Mouse (Mus musculus): ENCODE results near the gene Olfr1506. TPM values are rescaled to one million over a fixed set of nuclear protein-coding genes. Genes with fewer than 3 reads are reported as not detected.
"Not testable (repeated sequence)": the region's sequence is repeated elsewhere in the genome, so short reads cannot be mapped to it uniquely, and the experiment has no call there.

Olfr1506 gene
- polyA plus RNA-seq (2016; fragmentation: Nextera tagmentation; extraction: Ambion mirVana): not detected in 2 replicates

DNA sequence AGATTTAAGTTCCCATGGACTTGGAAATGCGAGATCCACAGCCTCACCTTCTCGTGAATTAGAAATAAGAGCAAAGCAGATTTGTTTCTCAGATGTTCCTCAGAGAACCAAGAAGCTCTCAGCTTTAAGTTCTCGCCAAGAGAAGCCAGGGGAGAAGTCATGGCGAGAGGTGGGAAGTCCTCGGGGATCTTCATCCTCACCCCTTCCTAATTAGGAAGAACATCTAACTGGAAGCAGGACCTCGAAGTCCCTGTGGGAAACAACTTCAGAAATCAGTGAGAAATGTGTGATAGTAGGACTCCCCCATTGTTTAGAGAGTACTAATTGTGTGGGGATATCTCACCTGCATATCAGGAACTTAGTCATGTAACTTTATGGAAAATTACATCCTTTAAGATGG lies at the start of gene Olfr1506:
Gene Olfr1506 (minus strand): TSS at position 101 of the 400 bp plus-strand sequence.
- not testable (repeated sequence) for DNase-seq (ENCODE audit: low spot score); H3K27me3 ChIP-seq (ENCODE audit: low read depth, poor library complexity, severe bottlenecking); H3K36me3 ChIP-seq; H3K27ac ChIP-seq (replicated peaks); H3K4me3 ChIP-seq; H3K9me3 ChIP-seq (replicated peaks); H3K4me1 ChIP-seq
- no CpG with 5 or more reads among the region's 6 CpGs for WGBS

DNA sequence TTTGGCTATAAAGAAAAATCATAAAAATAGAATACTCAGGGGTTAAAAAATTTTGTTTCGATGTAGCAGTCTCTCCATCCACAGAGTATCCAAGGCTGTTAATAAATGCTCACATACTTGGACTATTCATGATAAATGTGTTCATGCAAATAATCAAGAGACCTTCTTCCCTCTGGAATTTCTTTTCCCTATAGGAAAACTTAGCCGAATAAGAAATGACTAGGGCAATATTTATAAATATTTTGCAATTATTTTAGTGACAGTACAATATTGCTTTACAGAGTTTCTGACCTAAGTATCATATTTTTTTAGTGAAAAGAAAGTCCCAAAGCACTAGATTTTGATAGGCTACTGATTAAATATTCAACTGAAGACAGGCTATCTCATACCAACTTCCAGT lies 46.6 kb upstream of the Olfr1506 start, which contains the start of gene Olfr1271:
Gene Olfr1271 (minus strand): TSS at position 101 of the 400 bp plus-strand sequence.
- no peak for DNase-seq (ENCODE audit: low spot score)
- Histone ChIP-seq H3K27me3 (ENCODE audit: low read depth, poor library complexity, severe bottlenecking) (no peaks in the 10 kb centered on the region), H3K36me3 (no peaks in the 10 kb centered on the region), H3K4me1 (no peaks in the 10 kb centered on the region), H3K9me3 (replicated peaks) (no peaks in the 10 kb centered on the region), H3K4me3 (no peak within 1 kb of the TSS), H3K27ac (replicated peaks) (no peak within 1 kb of the TSS)
- WGBS: 90% methylated on average over 2 of the region's 2 CpGs

DNA sequence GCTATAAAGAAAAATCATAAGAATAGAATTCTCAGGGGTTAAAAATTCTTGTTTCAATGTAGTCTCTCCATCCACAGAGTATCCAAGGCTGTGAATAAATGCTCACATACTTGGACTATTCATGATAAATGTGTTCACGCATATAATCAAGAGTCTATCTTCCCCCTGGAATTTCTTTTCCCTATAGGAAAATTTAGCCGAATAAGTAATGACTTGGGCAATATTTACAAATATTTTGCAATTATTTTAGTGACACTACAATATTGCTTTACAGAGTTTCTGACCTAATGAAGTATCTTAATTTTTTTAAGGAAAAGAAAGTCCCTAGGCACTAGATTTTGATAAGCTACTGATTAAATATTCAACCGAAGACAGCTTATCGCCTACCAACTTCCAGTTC lies 33.2 kb upstream of the Olfr1506 start, which contains the start of gene Olfr142:
Gene Olfr142 (minus strand): TSS at position 101 of the 400 bp plus-strand sequence.
- H3K27me3 ChIP-seq (ENCODE audit: low read depth, poor library complexity, severe bottlenecking): no peaks in the 10 kb centered on the region
- DNase-seq (ENCODE audit: low spot score): no peak
- no peak within 1 kb of the TSS for H3K4me3 ChIP-seq
- no peaks in the 10 kb centered on the region for H3K4me1 ChIP-seq
- 93% methylated on average over 4 of the region's 4 CpGs for WGBS
- H3K27ac ChIP-seq (replicated peaks): no peak within 1 kb of the TSS
- H3K36me3 ChIP-seq: no peaks in the 10 kb centered on the region
- H3K9me3 ChIP-seq (replicated peaks): no peaks in the 10 kb centered on the region

DNA sequence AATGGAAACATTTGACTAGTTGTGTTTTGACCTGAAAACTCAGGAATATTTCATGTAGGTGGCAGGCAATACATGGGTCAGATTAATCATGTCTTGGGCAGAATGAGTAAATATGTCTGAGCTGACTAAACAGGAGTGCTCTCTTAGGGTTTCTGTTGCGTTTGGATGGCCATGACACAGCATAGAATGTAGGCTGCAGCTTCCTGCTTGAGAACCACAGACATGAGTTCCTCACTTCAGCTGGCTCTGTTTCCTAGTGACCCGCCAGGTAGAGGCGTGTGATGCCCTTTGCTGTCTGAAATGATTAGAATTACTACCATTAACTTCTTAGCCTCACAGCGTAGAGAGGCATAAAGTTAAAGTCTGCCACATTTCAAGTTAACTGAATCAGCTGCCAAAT lies 24.7 kb downstream of the Olfr1506 start:
- H3K36me3 ChIP-seq; H3K27me3 ChIP-seq (ENCODE audit: low read depth, poor library complexity, severe bottlenecking); H3K9me3 ChIP-seq (replicated peaks); H3K4me3 ChIP-seq; DNase-seq (ENCODE audit: low spot score); H3K4me1 ChIP-seq; H3K27ac ChIP-seq (replicated peaks): not testable (repeated sequence)
- WGBS: no CpG with 5 or more reads among the region's 4 CpGs

DNA sequence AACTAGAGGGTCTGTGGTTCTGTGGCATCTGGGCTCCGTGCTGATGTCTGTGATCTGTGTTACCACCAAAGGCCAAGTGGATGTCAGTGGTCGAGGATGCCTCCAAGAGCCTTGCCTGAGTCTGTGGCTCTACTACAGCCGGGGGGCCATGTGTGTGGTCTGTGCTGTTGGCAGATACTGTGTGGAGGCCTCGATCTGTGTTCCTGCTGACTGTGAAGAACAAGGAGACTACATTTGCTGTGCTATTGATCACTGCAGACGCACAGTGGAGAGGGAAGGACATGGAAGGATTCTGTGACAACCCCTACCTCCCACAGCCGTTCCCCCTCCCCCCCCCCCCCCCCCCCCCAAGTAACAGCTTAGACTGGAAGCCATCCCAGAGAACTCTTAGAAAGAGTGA lies 29.0 kb downstream of the Olfr1506 start:
- H3K4me1 ChIP-seq; H3K9me3 ChIP-seq (replicated peaks); DNase-seq (ENCODE audit: low spot score); H3K27ac ChIP-seq (replicated peaks); H3K36me3 ChIP-seq; H3K4me3 ChIP-seq; H3K27me3 ChIP-seq (ENCODE audit: low read depth, poor library complexity, severe bottlenecking): not testable (repeated sequence)
- no CpG with 5 or more reads among the region's 6 CpGs for WGBS

DNA sequence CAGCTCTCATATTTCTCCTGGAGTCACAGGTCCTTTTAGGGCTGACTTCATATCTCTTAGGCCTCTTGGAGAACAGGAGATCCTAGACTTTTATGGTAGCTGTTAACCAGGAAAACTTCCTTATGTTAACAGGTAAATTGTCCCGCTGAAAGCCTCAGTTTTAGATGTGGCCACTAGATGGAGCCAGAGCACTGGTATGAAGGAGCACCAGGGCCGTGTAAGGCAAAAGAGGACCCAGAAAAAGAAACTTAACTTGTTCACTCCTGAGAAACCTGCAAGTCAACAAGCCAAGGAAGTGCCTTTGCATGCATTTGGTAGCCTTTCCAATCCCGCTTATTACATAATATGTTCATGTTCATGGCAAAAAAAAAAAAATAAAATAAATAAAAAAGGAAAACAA lies 29.5 kb downstream of the Olfr1506 start:
- not testable (repeated sequence) for H3K27ac ChIP-seq (replicated peaks); H3K36me3 ChIP-seq; H3K9me3 ChIP-seq (replicated peaks); H3K4me3 ChIP-seq; DNase-seq (ENCODE audit: low spot score); H3K4me1 ChIP-seq; H3K27me3 ChIP-seq (ENCODE audit: low read depth, poor library complexity, severe bottlenecking)
- WGBS: no CpG with 5 or more reads among the region's 3 CpGs

DNA sequence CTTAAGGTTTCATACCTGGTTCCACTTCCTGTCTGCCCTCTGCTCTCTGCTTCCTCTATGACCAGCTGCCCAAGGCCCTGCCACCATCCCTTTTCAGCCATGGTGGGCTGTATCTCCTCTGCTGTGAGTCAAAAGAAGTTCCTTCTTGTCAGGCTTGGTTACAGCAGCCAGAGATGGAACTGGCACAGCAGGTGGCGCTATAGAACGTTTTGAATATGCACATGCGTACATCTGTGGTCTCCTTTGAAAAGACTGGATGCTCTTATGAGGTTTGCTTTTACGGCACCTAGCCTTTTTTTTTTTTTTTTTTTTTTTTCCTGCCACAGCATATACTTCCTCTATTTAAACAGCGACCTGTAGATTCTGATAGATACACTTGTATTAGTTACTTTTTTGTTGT lies 37.2 kb downstream of the Olfr1506 start:
- H3K36me3 ChIP-seq; H3K9me3 ChIP-seq (replicated peaks); H3K4me3 ChIP-seq; DNase-seq (ENCODE audit: low spot score); H3K27ac ChIP-seq (replicated peaks); H3K27me3 ChIP-seq (ENCODE audit: low read depth, poor library complexity, severe bottlenecking); H3K4me1 ChIP-seq: not testable (repeated sequence)
- no CpG with 5 or more reads among the region's 5 CpGs for WGBS

DNA sequence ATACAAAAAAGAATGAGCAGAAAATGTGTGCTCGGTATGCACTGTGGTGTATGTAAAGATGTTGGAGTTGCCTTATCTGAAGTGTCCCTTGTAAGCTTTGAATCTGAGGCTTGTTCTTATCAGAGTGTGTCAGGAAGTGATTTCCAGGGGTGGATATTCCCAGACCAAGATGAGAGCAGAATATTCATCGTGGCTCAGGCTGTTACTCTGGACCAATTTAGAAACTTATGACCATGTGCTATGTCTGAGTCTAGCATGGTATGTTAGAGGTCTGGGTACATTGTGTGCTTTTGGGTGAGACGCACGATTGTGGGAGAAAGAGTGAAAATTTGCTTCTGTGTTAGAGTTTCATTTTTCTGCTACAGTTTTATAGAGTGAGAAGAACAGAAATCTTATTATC lies 38.2 kb downstream of the Olfr1506 start:
- WGBS: no CpG with 5 or more reads among the region's 4 CpGs
- H3K36me3 ChIP-seq; DNase-seq (ENCODE audit: low spot score): not testable (repeated sequence)

More for the DNA sequence above, 38.2 kb downstream of the Olfr1506 start:
- H3K27ac ChIP-seq (replicated peaks); H3K27me3 ChIP-seq (ENCODE audit: low read depth, poor library complexity, severe bottlenecking); H3K4me1 ChIP-seq; H3K4me3 ChIP-seq; H3K9me3 ChIP-seq (replicated peaks): not testable (repeated sequence)

Other genes starting within 250 kb of the Olfr1506 start
- gene Olfr1261, start 233.3 kb downstream of the Olfr1506 start, polyA plus RNA-seq (2016; fragmentation: Nextera tagmentation; extraction: Ambion mirVana): not detected in 2 replicates
- not detected in 2 replicates for gene Olfr1262, start 224.3 kb downstream of the Olfr1506 start, polyA plus RNA-seq (2016; fragmentation: Nextera tagmentation; extraction: Ambion mirVana)
- gene Olfr1263, start 212.4 kb downstream of the Olfr1506 start, polyA plus RNA-seq (2016; fragmentation: Nextera tagmentation; extraction: Ambion mirVana): not detected in 2 replicates
- gene Olfr1264, start 198.9 kb downstream of the Olfr1506 start, polyA plus RNA-seq (2016; fragmentation: Nextera tagmentation; extraction: Ambion mirVana): not detected in 2 replicates
- not detected in 2 replicates for gene Olfr1265, start 189.2 kb downstream of the Olfr1506 start, polyA plus RNA-seq (2016; fragmentation: Nextera tagmentation; extraction: Ambion mirVana)
- not detected in 2 replicates for gene Olfr140, start 160.9 kb downstream of the Olfr1506 start, polyA plus RNA-seq (2016; fragmentation: Nextera tagmentation; extraction: Ambion mirVana)
- gene Olfr1269, start 103.1 kb downstream of the Olfr1506 start, polyA plus RNA-seq (2016; fragmentation: Nextera tagmentation; extraction: Ambion mirVana): not detected in 2 replicates
- gene Olfr32, start 82.2 kb downstream of the Olfr1506 start, polyA plus RNA-seq (2016; fragmentation: Nextera tagmentation; extraction: Ambion mirVana): not detected in 2 replicates
- gene Olfr1270, start 71.4 kb downstream of the Olfr1506 start, polyA plus RNA-seq (2016; fragmentation: Nextera tagmentation; extraction: Ambion mirVana): not detected in 2 replicates
- not detected in 2 replicates for gene Olfr142, start 33.1 kb upstream of the Olfr1506 start, polyA plus RNA-seq (2016; fragmentation: Nextera tagmentation; extraction: Ambion mirVana)
- gene Olfr1271, start 46.5 kb upstream of the Olfr1506 start, polyA plus RNA-seq (2016; fragmentation: Nextera tagmentation; extraction: Ambion mirVana): not detected in 2 replicates
- gene Olfr1272, start 68.3 kb upstream of the Olfr1506 start, polyA plus RNA-seq (2016; fragmentation: Nextera tagmentation; extraction: Ambion mirVana): not detected in 2 replicates
- not detected in 2 replicates for gene Gm13769, start 97.7 kb upstream of the Olfr1506 start, polyA plus RNA-seq (2016; fragmentation: Nextera tagmentation; extraction: Ambion mirVana)
- not detected in 2 replicates for gene Olfr1274-ps, start 174.2 kb upstream of the Olfr1506 start, polyA plus RNA-seq (2016; fragmentation: Nextera tagmentation; extraction: Ambion mirVana)

All from midbrain, embryonic 10.5 days (tissue).